Mouse (Mus musculus): ENCODE measurements at regions not wholly inside any gene's neighbourhood (a gene's known extent, or its start where the extent isn't known, plus 50 kb on each side); places are given as distances from the start of the nearest gene placed in this dataset.

- ATAC-seq (replicated peaks), result no peak
- Histone ChIP-seq H3K27me3 (replicated peaks) (no peaks in the 10 kb centered on the region), H3K9me3 (no peaks in the 10 kb centered on the region), H3K27ac (no peak overlapping the region), H3K4me1 (no peaks in the 10 kb centered on the region), H3K4me2 (no peak overlapping the region), H3K9ac (no peak overlapping the region), H3K4me3 (no peak overlapping the region), H3K36me3 (replicated peaks) (no peaks in the 10 kb centered on the region)
- WGBS, result 88% methylated on average over 1 of the region's 1 CpGs
These were observed 204.2 kb upstream of the Pkdcc start for GRCm38 (mm10) chr17:83010845-83011244.

GRCm38 (mm10) chr17:83015656-83016055 is 199.4 kb upstream of the Pkdcc start:
- no peaks in the 10 kb centered on the region for H3K36me3 ChIP-seq (replicated peaks)
- ATAC-seq (replicated peaks), result no peak
- no peaks in the 10 kb centered on the region for H3K4me1 ChIP-seq
- H3K27ac ChIP-seq, result no peak overlapping the region
- no peak overlapping the region for H3K4me2 ChIP-seq
- WGBS, result 74% methylated on average over 2 of the region's 2 CpGs
- no peaks in the 10 kb centered on the region for H3K9me3 ChIP-seq
- no peak overlapping the region for H3K9ac ChIP-seq
- no peaks in the 10 kb centered on the region for H3K27me3 ChIP-seq (replicated peaks)
- H3K4me3 ChIP-seq, result no peak overlapping the region

- H3K9ac ChIP-seq, result no peak overlapping the region
- no peak overlapping the region for H3K4me3 ChIP-seq
- H3K27ac ChIP-seq, result no peak overlapping the region
- H3K9me3 ChIP-seq, result no peaks in the 10 kb centered on the region
- ATAC-seq (replicated peaks), result no peak
- no peak overlapping the region for H3K4me2 ChIP-seq
- no peaks in the 10 kb centered on the region for H3K4me1 ChIP-seq
- no peaks in the 10 kb centered on the region for H3K27me3 ChIP-seq (replicated peaks)
- no peaks in the 10 kb centered on the region for H3K36me3 ChIP-seq (replicated peaks)
- 90% methylated on average over 5 of the region's 5 CpGs for WGBS
These were observed 198.2 kb upstream of the Pkdcc start for GRCm38 (mm10) chr17:83016936-83017335.

DNA sequence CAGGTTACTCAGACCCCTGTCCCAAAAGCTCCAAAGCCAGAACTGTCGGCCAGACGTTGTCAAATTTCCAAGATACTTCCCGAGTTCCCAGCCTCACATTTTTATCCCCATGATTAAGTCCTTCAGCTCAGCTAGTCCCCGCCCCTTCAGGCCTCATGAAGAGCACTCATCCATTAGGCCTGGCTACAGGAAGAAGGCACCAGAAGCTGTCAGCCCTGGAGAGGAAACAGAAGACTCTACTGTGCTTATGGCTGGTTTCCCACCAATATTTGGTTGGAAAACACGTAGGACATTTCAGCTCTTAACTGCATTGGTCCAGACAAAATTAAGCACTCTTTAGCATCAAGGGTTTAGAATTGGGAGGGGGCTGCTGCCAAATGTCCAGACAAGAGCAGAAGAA is 195.8 kb upstream of the Pkdcc start:
- H3K9me3 ChIP-seq, result no peaks in the 10 kb centered on the region
- H3K4me2 ChIP-seq, result no peak overlapping the region
- H3K9ac ChIP-seq, result no peak overlapping the region
- H3K27me3 ChIP-seq (replicated peaks), result no peaks in the 10 kb centered on the region
- H3K36me3 ChIP-seq (replicated peaks), result no peaks in the 10 kb centered on the region
- no peak overlapping the region for H3K27ac ChIP-seq
- no peak for ATAC-seq (replicated peaks)
- WGBS, result 75% methylated on average over 5 of the region's 5 CpGs
- H3K4me1 ChIP-seq, result no peaks in the 10 kb centered on the region
- no peak overlapping the region for H3K4me3 ChIP-seq

GRCm38 (mm10) chr17:83020576-83020975 is 194.5 kb upstream of the Pkdcc start:
- no peaks in the 10 kb centered on the region for H3K36me3 ChIP-seq (replicated peaks)
- no peak overlapping the region for H3K4me3 ChIP-seq
- WGBS, result 73% methylated on average over 10 of the region's 10 CpGs
- no peak for ATAC-seq (replicated peaks)
- no peaks in the 10 kb centered on the region for H3K4me1 ChIP-seq
- no peak overlapping the region for H3K27ac ChIP-seq
- H3K9me3 ChIP-seq, result no peaks in the 10 kb centered on the region
- H3K27me3 ChIP-seq (replicated peaks), result no peaks in the 10 kb centered on the region
- no peak overlapping the region for H3K4me2 ChIP-seq
- H3K9ac ChIP-seq, result no peak overlapping the region

GRCm38 (mm10) chr17:83025340-83025816 is 189.7 kb upstream of the Pkdcc start:
- Histone ChIP-seq H3K27ac (no peak overlapping the region), H3K4me3 (no peak overlapping the region), H3K36me3 (replicated peaks) (no peaks in the 10 kb centered on the region), H3K4me2 (no peak overlapping the region), H3K27me3 (replicated peaks) (no peaks in the 10 kb centered on the region), H3K9ac (no peak overlapping the region), H3K4me1 (no peaks in the 10 kb centered on the region), H3K9me3 (0 out of 2 replicates have a peak, but pooled peaks cover 4% of the 10 kb centered on the region)
- ATAC-seq (replicated peaks), result peak; percentile 79
- WGBS, result 17% methylated on average over 5 of the region's 5 CpGs

DNA sequence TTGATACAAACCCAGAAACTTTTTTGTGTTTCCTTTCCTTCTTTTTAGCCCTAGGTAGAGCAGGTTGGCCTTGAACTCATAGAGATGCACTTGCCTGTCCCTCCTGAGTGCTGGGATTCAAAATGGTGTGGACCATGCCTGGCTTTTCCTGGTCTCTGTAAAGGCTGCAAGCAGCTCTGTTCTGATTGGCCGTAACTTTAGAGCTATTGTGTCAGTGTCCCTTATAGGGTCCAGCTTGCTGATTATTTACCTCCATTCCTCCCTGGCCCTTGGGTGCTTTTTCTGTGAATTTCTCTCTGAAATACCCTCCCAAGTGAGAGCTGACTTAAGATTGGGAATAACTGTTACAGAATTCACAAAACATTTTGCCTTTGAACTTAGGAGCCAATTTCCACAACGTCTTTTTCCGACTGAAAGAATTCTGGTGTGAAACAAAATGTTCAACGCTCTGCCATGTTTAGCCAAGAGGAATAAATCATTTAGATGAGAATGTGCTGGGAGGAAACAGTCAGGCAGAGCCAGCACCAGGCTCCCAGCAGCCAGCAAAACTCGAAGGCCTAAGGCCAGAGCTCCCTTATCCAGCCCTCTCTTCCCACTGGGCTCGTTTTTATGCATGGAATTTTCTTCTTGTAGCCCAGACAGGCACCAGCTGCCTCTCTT is 180.0 kb upstream of the Pkdcc start:
- 63% methylated on average over 6 of the region's 6 CpGs for WGBS
- Histone ChIP-seq H3K9ac (no peak overlapping the region), H3K4me3 (no peak overlapping the region), H3K4me1 (peaks cover 3% of the 10 kb centered on the region; the same call in 1 of the 2 replicates), H3K27ac (0 out of 2 replicates have a peak overlapping the region, but pooled peaks have one; percentile 3), H3K27me3 (replicated peaks) (no peaks in the 10 kb centered on the region), H3K36me3 (replicated peaks) (no peaks in the 10 kb centered on the region), H3K9me3 (no peaks in the 10 kb centered on the region), H3K4me2 (no peak overlapping the region)
- ATAC-seq (replicated peaks), result 0 out of 2 replicates have a peak, but pooled peaks have one; percentile 30

GRCm38 (mm10) chr17:83035574-83035918 is 179.5 kb upstream of the Pkdcc start:
- 63% methylated on average over 5 of the region's 5 CpGs for WGBS
- H3K4me1 ChIP-seq, result peaks cover 3% of the 10 kb centered on the region; the same call in 1 of the 2 replicates
- no peak overlapping the region for H3K4me3 ChIP-seq
- no peaks in the 10 kb centered on the region for H3K36me3 ChIP-seq (replicated peaks)
- 0 out of 2 replicates have a peak overlapping the region, but pooled peaks have one; percentile 3 for H3K27ac ChIP-seq
- no peaks in the 10 kb centered on the region for H3K27me3 ChIP-seq (replicated peaks)
- H3K9me3 ChIP-seq, result no peaks in the 10 kb centered on the region
- no peak overlapping the region for H3K9ac ChIP-seq
- no peak overlapping the region for H3K4me2 ChIP-seq
- ATAC-seq (replicated peaks), result 0 out of 2 replicates have a peak, but pooled peaks have one; percentile 14

DNA sequence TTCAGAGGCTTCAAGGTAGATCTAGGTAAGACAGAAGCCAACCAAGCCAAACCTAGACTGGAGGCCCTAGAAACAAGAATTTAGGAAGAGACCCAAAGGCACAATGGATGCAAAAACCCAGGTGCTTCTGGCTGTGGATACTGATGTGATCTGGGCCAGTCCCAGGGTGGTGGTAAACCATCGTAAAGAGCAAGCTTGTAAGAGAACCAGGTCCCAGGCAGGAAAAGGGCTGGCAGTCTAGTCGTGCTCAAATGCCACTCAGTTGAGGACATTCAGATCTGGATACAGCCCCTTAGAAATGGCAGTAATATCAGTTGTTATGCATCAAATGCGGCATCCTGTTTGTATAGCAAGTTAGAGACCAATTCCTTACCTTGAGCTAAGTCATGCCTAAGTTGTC is 175.5 kb upstream of the Pkdcc start:
- no peak overlapping the region for H3K27ac ChIP-seq
- H3K36me3 ChIP-seq (replicated peaks), result no peaks in the 10 kb centered on the region
- H3K9me3 ChIP-seq, result no peaks in the 10 kb centered on the region
- H3K9ac ChIP-seq, result no peak overlapping the region
- 92% methylated on average over 3 of the region's 3 CpGs for WGBS
- ATAC-seq (replicated peaks), result no peak
- H3K27me3 ChIP-seq (replicated peaks), result no peaks in the 10 kb centered on the region
- peaks cover 3% of the 10 kb centered on the region; the same call in 1 of the 2 replicates for H3K4me1 ChIP-seq
- no peak overlapping the region for H3K4me2 ChIP-seq
- H3K4me3 ChIP-seq, result no peak overlapping the region

DNA sequence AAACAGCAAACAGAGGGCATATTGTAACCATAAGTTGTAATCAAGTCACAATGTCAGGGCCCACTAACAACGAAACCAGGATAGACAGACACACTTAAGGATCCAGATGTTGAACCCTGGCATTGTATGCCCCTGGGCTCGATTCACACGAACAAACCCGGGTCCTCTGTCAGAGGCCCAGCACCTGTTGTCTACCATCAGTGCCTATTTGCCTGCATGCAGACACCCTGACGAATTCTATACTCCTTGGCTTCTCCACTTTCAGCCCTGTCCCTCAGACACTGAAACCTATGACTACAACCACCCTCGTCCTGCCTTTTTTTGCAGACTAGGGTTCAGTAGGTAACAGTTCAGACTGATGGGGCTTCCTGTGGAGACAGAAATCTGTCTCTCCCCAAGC is 170.6 kb upstream of the Pkdcc start:
- H3K27ac ChIP-seq, result no peak overlapping the region
- no peak overlapping the region for H3K9ac ChIP-seq
- H3K4me3 ChIP-seq, result no peak overlapping the region
- ATAC-seq (replicated peaks), result no peak
- H3K9me3 ChIP-seq, result no peaks in the 10 kb centered on the region
- 79% methylated on average over 6 of the region's 6 CpGs for whole genome bisulfite sequencing
- no peak overlapping the region for H3K4me2 ChIP-seq
- H3K27me3 ChIP-seq (replicated peaks), result no peaks in the 10 kb centered on the region
- no peaks in the 10 kb centered on the region for H3K4me1 ChIP-seq
- H3K36me3 ChIP-seq (replicated peaks), result no peaks in the 10 kb centered on the region

GRCm38 (mm10) chr17:83049972-83050535 is 165.0 kb upstream of the Pkdcc start:
- no peak overlapping the region for H3K4me3 ChIP-seq
- no peaks in the 10 kb centered on the region for H3K9me3 ChIP-seq
- H3K27ac ChIP-seq, result no peak overlapping the region
- no peaks in the 10 kb centered on the region for H3K4me1 ChIP-seq
- H3K9ac ChIP-seq, result no peak overlapping the region
- no peak overlapping the region for H3K4me2 ChIP-seq
- WGBS, result 84% methylated on average over 13 of the region's 13 CpGs
- H3K27me3 ChIP-seq (replicated peaks), result no peaks in the 10 kb centered on the region
- no peaks in the 10 kb centered on the region for H3K36me3 ChIP-seq (replicated peaks)
- no peak for ATAC-seq (replicated peaks)

GRCm38 (mm10) chr17:83050591-83051197 is 164.4 kb upstream of the Pkdcc start:
- H3K36me3 ChIP-seq (replicated peaks), result no peaks in the 10 kb centered on the region
- H3K27me3 ChIP-seq (replicated peaks), result no peaks in the 10 kb centered on the region
- WGBS, result 56% methylated on average over 11 of the region's 11 CpGs
- no peak overlapping the region for H3K4me3 ChIP-seq
- no peak overlapping the region for H3K27ac ChIP-seq
- H3K4me1 ChIP-seq, result no peaks in the 10 kb centered on the region
- no peak for ATAC-seq (replicated peaks)
- no peak overlapping the region for H3K9ac ChIP-seq
- no peaks in the 10 kb centered on the region for H3K9me3 ChIP-seq
- H3K4me2 ChIP-seq, result no peak overlapping the region

Measured in midbrain, embryonic 15.5 days (tissue).